Mouse (Mus musculus): ENCODE measurements around the gene Slc25a48.

Slc25a48 gene

GRCm38 (mm10) chr13:56438211-56439075, at the start of gene Slc25a48:
Gene Slc25a48 (plus strand): TSS chr13:56438355.
- no peak for DNase-seq (ENCODE audit: low spot score)

DNA sequence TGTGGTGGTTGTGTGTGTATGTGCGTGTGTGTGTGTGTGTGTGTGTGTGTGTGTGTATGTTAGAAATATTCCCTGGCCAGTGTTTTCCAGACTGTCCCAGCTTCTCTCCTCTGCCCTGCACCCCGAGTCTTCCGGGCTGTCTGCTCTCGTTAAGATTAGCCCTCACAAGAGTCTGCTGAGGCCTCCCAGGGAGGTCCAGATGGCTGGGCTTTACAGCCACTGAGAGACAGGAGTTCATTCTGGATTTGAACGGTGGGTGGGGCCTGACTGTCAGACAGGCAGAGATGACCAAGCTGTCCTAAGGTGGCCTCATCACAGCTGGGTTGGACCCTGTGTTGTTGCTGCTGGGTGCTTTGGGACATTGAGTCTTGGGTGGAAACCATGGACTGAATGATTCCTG, 40.6 kb upstream of the Slc25a48 start:
- DNase-seq (ENCODE audit: low spot score) = no peak

DNA sequence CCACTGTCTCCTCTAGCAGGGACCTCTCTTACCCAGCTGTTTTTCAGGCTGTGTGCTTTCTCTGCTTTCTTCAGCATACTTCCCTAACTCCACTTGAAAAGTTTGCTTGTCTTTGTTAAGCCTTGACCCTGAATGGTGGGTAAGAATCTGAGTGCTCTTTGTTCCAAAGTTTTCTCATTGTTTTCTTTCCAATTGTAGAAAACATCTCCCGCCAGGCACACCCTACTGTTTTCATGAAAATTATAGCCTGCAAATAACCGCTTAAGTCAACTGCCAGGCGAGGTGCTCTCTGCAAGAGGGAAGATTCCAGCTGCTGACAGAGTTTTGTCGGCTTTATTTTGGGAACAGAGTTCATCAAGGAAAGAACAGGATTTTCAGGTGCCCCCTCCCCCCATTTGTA, 37.0 kb upstream of the Slc25a48 start:
- no peak for DNase-seq (ENCODE audit: low spot score)

DNA sequence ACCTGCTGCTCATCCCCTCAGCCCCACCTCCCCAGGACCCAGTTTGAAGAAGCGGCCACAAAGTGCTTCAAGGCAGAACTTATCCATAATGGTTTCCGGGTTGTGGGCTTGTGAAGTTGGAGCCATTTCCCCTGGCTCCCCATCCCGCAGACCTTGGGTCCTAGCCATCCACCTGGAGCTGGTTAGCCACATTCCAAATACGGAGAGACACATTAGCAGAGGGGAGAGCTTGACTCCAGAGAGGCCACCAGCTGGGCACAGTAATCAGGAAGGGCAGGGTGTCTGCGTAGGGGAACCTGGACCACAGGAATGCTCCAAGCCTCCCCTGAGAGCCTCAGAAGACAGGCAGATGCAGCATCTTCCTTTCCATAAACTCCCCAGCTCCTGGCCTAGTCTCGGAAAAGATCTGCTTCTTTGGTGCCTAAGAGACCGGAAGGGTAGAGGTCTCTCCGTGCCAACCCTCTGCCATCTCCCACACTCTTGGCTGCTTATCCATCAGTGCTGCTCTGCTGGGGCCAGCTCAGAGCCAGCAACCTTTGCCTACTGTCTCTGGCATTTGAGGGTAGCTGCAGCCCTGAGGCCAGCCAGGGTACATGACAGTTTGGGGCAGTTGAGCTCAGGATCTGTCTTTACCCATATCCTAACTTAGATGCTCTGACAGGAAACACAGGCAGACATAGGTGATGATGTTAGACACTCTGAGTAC, 34.6 kb upstream of the Slc25a48 start:
- no peak for DNase-seq (ENCODE audit: low spot score)

DNA sequence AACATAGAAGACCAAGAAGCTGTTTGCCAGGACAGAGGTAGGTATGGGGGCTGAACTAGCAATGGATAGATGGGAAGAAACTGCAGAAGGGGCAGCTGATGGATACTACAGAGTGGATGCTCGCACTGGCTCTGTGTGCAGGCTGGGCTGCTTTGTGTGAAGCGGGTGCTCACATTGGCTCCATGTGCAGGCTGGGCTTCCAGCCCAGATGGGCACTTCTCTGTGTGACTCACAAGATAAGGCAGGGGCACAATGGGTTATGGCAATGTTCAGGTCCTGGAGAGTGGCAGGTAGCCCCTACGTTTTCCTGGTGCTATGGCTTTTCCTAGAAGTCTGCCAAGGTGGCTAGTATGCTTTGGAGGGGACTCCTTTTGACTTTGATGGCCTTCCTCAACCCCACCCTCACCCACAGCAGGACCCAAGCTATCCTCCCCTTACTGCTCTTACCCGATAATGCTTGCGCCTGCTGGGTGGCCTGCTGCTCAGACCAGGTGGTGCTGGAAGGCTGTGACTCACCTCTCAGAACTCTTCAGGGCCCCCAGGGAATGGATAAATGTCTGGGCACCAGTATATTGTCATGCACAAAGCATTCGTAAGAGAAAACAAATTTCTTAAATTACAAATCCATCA, 33.5 kb upstream of the Slc25a48 start:
- DNase-seq (ENCODE audit: low spot score) = no peak

GRCm38 (mm10) chr13:56412286-56412873, 25.8 kb upstream of the Slc25a48 start:
- no peak for DNase-seq (ENCODE audit: low spot score)

DNA sequence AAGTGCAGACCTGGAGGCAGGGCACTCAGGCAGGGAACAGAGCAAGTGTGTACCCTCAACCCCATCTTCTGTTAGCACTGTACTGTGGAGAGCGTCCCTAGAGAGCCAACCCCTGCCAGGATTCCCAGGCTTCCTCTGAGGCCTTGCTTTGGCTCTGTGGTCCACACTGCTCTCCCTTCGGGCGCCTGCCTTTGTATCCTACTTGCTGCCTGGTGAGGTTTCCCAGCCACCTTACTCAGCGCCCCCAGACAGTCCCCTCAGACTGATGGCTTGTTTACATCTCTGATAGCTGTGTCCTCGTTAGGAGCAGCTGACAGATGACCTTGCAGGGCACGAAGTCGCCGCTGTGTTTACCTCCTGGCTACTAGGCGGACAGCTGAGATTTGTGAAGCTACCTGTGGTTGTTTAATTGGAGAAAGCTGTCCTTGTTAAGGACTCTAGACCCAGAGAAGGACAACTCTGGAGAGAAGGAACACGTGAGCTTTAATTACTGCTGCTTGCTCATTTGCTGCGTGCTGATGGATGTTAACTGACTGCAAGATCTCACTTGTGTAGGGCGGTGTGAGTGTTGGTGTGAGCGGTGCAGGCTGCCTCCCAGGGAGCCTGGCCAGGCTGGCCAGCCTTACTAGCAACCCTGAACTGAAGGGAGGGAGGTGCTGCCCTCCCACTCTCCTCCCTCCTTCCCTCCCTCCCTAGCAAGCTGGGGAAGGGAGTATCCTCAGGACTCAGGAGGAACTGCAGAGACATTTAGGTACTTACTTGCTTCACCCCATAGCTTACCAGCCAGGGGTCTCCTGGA, 19.3 kb upstream of the Slc25a48 start:
- DNase-seq (ENCODE audit: low spot score) = no peak

DNA sequence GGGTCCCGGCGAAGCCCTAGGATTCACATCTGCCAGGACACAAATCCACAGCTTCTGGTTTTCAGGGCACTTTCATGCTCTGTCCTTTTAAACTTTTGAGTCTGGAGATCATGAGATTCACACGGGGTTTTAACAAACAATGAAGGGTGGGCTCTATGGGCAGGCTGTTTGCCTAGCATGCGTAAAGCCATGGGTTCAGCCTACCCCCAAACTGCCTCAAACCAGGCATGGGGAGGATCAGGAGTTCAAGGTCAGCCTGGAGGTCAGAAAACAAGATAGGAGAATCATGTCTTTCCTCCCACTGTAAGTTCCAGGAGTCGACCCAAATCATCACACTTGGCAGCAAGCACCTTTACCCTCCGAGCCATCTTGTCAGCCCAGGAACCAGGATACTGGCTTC, 18.6 kb upstream of the Slc25a48 start:
- no peak for DNase-seq (ENCODE audit: low spot score)

DNA sequence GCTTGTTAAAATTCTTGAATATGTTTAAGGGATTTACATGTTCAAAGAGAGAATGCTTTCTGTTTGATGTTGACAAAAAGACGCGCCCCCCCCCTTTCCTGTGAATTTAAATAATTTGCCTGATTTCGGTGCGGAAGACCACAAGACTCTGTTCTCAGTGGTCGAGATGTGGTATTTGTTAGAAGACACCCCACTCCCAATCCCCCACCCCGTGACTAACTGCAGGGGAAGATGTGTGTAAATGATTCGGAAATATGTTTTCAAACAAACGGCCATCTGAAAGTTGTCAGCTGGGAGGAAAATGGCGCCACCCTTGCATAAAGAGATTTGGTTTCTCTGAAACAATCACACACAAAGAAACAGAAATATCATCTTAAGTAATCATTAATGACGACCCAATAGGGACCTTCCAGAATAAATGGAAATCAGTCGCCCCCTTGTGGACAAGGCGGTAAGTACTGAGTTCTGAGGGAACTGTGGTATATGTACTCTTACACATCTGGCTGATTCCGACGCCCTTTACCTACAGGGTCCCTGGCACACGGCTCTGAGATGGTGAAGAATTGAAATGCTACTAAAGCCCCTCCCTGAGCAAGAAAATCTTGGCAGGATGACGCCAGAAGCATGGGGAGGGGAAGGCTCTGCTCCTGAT, 16.0 kb upstream of the Slc25a48 start:
- peak; percentile 21 for DNase-seq (ENCODE audit: low spot score)

- DNase-seq (ENCODE audit: low spot score) = no peak
These were observed 12.2 kb upstream of the Slc25a48 start for GRCm38 (mm10) chr13:56425931-56426330.

DNA sequence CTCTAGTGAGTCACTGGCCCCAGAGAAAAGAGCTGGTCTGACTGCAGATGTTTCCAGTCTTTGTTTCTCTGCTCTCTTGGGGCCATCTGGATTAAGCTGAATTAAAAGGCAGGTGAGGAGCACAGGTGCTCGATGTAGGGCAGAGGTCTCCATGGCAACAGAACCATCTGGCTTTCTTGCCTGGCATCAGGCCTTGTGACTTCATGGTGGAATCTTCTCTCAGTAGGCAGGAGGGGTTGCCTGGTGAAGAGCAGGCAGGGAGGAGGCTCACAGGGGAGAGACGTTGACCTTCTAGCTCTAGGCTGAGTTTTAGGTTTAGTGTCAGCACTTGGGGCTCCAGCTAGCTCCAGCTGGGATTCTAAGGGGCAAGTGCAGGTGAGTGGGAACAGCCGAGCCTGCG, 11.8 kb upstream of the Slc25a48 start, which contains the start of gene Gm3045:
Gm3045 (plus strand) TSS at position 230 of the 400 bp plus-strand sequence.
- no peak for DNase-seq (ENCODE audit: low spot score)

GRCm38 (mm10) chr13:56428724-56429500, 9.2 kb upstream of the Slc25a48 start:
- peak; percentile 23 for DNase-seq (ENCODE audit: low spot score)

DNA sequence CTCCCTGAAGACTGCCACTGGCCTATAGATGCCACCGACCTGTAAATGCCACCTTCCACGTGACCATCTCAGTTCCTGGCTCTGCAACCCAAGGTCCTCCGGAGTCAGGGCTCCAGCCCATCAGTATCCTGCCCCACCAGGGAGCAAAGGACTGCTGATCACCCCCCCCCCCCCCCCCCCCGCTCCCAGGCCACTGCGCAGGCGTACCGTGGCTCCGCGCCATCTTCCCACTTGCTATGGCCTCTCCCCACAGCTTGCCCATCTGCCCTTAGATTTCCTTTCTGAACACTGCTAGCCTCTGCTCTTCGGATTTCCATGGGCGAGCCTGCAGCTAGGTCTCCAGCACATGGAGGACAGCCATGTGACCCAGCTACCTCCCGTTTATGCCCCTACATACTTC, 5.7 kb upstream of the Slc25a48 start:
- no peak for DNase-seq (ENCODE audit: low spot score)

- peak; percentile 9 for DNase-seq (ENCODE audit: low spot score)
These were observed 4.7 kb upstream of the Slc25a48 start for GRCm38 (mm10) chr13:56433466-56433865.

DNA sequence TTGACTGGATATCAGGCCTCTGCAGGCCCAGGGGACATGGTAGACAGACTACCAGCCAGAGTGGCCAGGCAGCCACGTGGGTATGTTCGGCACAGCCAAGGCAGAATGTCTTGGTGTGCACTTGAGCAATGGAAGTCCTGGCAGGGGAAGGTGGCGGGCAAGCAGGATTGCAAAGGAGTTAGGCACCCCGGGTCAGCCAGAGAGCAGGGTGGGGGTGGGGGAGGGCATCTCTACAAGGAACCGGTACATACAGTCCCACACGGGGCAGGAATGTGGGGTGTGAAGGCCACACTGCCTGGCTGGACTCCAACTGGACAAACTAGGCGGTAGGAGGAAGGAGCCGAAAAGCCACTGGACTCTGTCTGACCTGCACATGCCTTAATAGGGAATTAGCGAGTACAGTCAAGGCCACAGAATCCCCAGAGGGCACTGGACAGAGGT, 3.8 kb upstream of the Slc25a48 start:
- no peak for DNase-seq (ENCODE audit: low spot score)

- DNase-seq (ENCODE audit: low spot score) = no peak
These were observed 2.4 kb upstream of the Slc25a48 start for GRCm38 (mm10) chr13:56435615-56436287.

DNA sequence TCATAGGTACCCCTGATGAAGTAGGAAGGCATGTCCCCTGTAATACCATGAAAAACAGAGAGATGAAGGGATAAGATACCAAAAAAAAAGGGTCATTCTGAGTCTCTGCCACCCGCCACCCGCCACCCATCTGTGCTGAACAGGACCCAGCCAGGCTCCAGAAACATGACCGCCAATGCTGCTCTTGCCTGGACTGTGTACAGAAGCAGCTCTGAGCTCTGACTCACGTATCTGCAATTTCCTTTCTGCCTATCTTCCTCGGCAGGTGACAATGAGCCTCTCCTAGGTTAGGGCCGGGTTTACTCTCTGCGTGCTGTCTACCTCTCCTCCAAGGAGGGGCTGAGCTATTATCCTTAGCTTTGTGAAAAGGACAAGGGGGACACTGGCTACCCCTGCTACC, 5.3 kb downstream of the Slc25a48 start:
- DNase-seq (ENCODE audit: low spot score) = no peak

GRCm38 (mm10) chr13:56444112-56444511, 6.0 kb downstream of the Slc25a48 start:
- DNase-seq (ENCODE audit: low spot score) = no peak

DNA sequence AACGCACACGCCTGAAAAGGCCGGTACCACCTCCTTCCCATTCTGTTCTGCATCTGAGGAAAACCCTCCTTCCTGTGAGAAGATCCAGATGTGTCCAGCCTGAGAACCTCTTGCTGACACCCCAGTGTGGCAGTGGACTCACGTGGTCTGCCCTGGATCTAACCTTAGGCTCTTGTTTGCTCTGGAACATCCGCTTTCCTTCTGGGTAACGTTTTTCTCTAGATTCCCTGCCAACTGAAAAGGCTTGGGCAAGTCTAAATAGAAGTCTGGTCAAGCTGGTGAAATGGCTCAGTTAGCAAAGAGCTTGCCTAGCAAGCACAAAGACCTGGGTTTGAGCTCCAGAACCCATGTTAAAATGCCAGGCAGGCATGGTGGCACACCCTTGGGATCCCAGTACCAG, 6.8 kb downstream of the Slc25a48 start:
- no peak for DNase-seq (ENCODE audit: low spot score)
